Mouse (Mus musculus) forebrain, embryonic 12.5 days (tissue): ENCODE results near the gene Ctnnd2. TPM values are rescaled to one million over a fixed set of nuclear protein-coding genes. Genes with fewer than 3 reads are reported as not detected.

Experiments
- ATAC-seq: fragments of 200-750 bp; cut with Nextera tagmentation; 2 replicates; pipeline ENCODE4 v1.8.0; 2017; ENCODE audit warnings: moderate TSS enrichment; ENCODE audit not compliant: low FRiP score
- H3K27ac ChIP-seq: fragments of 300-500 bp; sonication (generic); 2 replicates; pipeline ENCODE4 v1.5.1; 2016; ENCODE audit warnings: mild to moderate bottlenecking
- H3K27me3 ChIP-seq: fragments of 300-500 bp; sonication (generic); 2 replicates; pipeline ENCODE4 v1.6.1; 2016; ENCODE audit warnings: mild to moderate bottlenecking
- H3K36me3 ChIP-seq: fragments of 300-500 bp; sonication (generic); replicated peaks from 2 replicates; pipeline ENCODE4 v1.6.1; 2016; ENCODE audit warnings: mild to moderate bottlenecking
- H3K4me1 ChIP-seq: fragments of 300-500 bp; sonication (generic); 2 replicates; pipeline ENCODE4 v1.6.1; 2016
- H3K4me2 ChIP-seq: fragments of 300-500 bp; sonication (generic); 2 replicates; pipeline ENCODE4 v1.6.1; 2016; ENCODE audit warnings: mild to moderate bottlenecking, moderate library complexity
- H3K4me3 ChIP-seq: fragments of 300-500 bp; sonication (generic); replicated peaks from 2 replicates; pipeline ENCODE4 v1.5.1; 2016; ENCODE audit warnings: mild to moderate bottlenecking
- H3K9ac ChIP-seq: fragments of 300-500 bp; sonication (generic); 2 replicates; pipeline ENCODE4 v1.6.1; 2016; ENCODE audit warnings: mild to moderate bottlenecking
- H3K9me3 ChIP-seq: fragments of 300-500 bp; sonication (generic); 2 replicates; pipeline ENCODE4 v1.6.1; 2016
- WGBS: fragments of 180-500 bp; shearing (Covaris S2); methylation state at CpG from one replicate; pipeline ENCODE4 v1.1.7; 2016; 5-methylcytosine and 5-hydroxymethylcytosine counted together
- polyA plus RNA-seq: library from polyadenylated mRNA; unstranded; fragments of >200 nt; fragmentation: Nextera tagmentation; extraction: Ambion mirVana; gene quantifications from 2 replicates; pipeline ENCODE4 v1.2.1, GENCODE M21; 2016

Ctnnd2 gene
- polyA plus RNA-seq, 1 experiment from 2014 or later: 60.2 TPM

DNA sequence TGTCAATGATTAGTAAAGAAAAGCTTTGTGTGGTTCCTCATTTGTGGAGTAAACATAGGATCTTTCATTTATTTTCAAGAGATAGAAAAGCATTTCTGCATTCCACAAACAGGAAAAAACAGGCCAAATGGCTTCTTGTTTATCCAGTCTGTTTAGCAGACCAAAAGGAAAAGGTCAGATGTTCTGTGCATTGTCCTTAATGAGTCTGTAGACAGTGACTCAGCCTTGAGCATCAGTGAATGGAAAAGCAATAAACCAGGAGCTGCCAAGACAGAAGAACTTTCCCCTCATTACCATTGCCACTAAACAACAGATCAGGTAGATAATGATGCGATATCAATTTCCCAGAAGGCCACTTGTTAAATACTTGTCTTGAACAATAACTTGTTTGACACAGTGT lies 192.1 kb downstream of the Ctnnd2 start:
- ATAC-seq: no peak
- Histone ChIP-seq H3K4me1 (peaks cover 6% of the 10 kb centered on the region; the same call in 1 of the 2 replicates), H3K9ac (no peak overlapping the region), H3K4me3 (no peak overlapping the region), H3K4me2 (no peak overlapping the region), H3K27ac (no peak overlapping the region), H3K9me3 (no peaks in the 10 kb centered on the region), H3K27me3 (no peaks in the 10 kb centered on the region), H3K36me3 (no peaks in the 10 kb centered on the region)
- WGBS: 100% methylated on average over 1 of the region's 1 CpGs

DNA sequence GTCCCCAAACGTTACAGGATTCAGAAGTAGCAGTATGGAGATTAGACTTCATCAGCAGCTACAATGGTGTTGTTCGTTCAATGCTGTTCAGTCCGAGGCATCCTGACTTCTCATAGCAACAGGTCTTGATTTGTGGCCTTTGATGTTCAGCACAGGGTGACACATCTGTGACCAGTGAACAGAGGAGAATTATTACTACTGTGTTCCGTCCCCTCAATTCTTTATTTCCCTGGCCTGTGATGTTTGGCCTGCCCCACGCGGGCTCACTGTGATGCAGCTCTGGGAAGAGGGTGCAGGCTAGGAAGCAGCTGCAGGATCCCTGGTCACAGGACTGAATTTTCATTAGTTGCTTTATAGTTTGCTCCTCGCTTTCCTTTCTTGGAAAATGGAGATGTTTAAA lies 197.6 kb downstream of the Ctnnd2 start:
- no peak overlapping the region for H3K4me2 ChIP-seq
- H3K9ac ChIP-seq: no peak overlapping the region
- peaks cover 17% of the 10 kb centered on the region for H3K4me1 ChIP-seq
- no peak overlapping the region for H3K27ac ChIP-seq
- H3K27me3 ChIP-seq: no peaks in the 10 kb centered on the region
- H3K36me3 ChIP-seq: no peaks in the 10 kb centered on the region
- H3K9me3 ChIP-seq: no peaks in the 10 kb centered on the region
- no peak for ATAC-seq
- no peak overlapping the region for H3K4me3 ChIP-seq
- WGBS: 75% methylated on average over 7 of the region's 7 CpGs

DNA sequence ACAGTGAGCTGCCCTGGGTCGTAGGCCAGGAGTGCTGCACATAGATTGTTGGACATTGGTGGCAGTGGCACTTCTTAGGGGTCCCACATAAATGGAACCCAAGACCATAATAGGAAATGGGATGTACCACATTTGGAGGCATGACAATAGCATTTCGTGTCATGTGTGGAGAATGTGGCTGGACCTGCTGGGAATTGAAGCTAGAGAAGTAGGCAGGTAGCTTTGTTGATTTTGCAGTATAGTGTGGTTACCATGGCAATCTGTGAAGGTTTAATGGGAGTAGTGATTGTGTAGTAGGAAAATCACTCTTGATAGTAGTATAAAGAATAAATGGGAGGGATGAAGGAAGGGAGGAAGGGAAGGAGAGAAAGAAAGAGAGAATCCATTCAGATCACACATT lies 198.8 kb downstream of the Ctnnd2 start:
- no peaks in the 10 kb centered on the region for H3K36me3 ChIP-seq
- no peaks in the 10 kb centered on the region for H3K9me3 ChIP-seq
- no peaks in the 10 kb centered on the region for H3K27me3 ChIP-seq
- WGBS: 83% methylated on average over 2 of the region's 2 CpGs
- no peak overlapping the region for H3K27ac ChIP-seq
- H3K4me2 ChIP-seq: no peak overlapping the region
- no peak overlapping the region for H3K9ac ChIP-seq
- no peak overlapping the region for H3K4me3 ChIP-seq
- ATAC-seq: no peak
- H3K4me1 ChIP-seq: peaks cover 17% of the 10 kb centered on the region

DNA sequence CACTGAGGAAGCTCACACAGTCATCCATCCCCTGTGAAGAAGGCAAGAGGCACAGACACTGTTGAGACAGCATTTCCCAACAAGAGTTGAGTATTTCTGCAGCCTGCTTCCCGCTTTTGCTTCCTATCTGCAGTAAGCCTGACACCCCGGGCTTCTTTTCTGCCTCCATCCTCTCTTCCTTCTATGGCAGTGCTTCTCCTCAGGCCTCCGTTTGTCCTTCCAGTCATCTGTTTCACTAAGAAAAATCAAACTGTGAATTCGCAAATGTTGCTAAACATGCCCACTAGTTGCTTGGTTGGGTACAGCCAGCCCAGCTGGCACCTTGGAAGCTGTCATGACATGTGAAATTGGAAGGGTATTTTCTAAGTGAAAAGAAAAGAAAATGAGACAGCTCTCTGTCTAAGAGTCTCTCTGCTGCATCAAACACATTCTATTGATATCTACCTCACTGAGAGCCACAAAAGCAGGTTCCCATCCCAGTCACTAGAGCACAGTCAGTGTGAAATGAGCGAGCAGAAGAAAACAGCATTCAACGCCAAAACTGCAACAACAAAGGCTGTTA lies 201.3 kb downstream of the Ctnnd2 start:
- H3K27me3 ChIP-seq: no peaks in the 10 kb centered on the region
- H3K36me3 ChIP-seq: no peaks in the 10 kb centered on the region
- peak overlapping the region; percentile 13; the same call in 1 of the 2 replicates for H3K27ac ChIP-seq
- H3K4me1 ChIP-seq: peaks cover 17% of the 10 kb centered on the region
- WGBS: 69% methylated on average over 6 of the region's 6 CpGs
- H3K9me3 ChIP-seq: no peaks in the 10 kb centered on the region
- H3K9ac ChIP-seq: no peak overlapping the region
- ATAC-seq: no peak
- H3K4me3 ChIP-seq: no peak overlapping the region
- no peak overlapping the region for H3K4me2 ChIP-seq

DNA sequence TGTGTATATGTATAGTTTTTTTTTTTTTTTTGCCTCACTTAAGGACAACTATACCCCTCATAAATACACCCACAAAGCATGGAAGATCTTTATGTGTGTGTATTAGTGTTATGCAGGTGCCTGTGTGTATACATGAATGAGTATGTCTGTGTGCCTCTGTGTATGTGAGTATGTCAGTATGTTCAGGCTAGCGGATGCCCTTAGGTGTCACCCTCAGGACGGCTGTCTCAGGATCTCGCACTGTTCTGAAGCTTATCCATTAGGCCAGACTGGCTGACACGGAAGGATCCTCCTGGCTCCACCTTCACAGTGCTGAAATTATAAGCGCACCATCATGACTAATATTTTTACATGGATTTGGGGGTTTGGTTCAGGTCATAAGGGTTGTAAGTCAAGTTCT lies 202.5 kb downstream of the Ctnnd2 start:
- ATAC-seq: no peak

DNA sequence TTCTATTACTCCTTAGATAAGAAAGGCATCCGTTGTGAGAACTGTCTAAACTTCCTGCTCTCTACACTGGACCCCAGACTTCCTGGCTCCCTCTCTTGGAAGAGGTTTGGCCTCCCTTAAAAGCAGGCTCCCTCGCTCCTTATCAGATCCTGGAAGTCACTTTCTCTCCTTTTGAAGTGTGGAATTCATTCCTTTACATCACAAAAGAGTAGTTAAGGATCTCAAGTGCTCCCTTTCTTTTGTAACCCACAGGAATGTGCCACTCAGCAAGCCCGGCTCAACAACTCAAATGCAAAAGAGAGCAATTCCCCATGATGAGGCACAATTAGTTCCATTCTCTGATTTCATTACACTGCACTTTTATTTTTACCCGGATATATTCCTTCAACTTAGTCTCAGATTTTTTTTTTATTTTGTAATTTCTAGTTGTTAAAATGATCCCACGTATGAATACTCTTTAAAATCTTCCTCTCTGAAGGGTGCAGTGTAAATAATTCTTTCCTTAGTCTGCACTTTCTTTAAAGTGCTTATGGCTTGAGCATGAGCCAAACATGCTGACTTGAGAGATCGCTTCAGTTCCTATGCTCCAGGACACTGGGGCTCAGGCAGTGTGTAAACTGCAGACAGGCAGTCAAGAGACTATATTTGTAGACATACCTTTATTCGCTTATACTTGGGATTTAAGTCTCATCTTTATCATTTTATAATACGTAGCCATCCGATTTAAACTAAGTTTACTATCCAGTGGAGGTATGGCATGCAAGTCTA lies 210.9 kb downstream of the Ctnnd2 start:
- H3K4me3 ChIP-seq: no peak overlapping the region
- peak; percentile 61; the same call in 1 of the 2 replicates for ATAC-seq
- H3K27ac ChIP-seq: no peak overlapping the region
- WGBS: 20% methylated on average over 9 of the region's 9 CpGs
- no peak overlapping the region for H3K9ac ChIP-seq
- 0 out of 2 replicates have a peak, but pooled peaks cover 3% of the 10 kb centered on the region for H3K27me3 ChIP-seq
- H3K4me2 ChIP-seq: no peak overlapping the region
- no peaks in the 10 kb centered on the region for H3K9me3 ChIP-seq
- H3K36me3 ChIP-seq: no peaks in the 10 kb centered on the region
- H3K4me1 ChIP-seq: peaks cover 10% of the 10 kb centered on the region

More for the DNA sequence above, 202.5 kb downstream of the Ctnnd2 start:
- no peak overlapping the region for H3K27ac ChIP-seq
- no peak overlapping the region for H3K9ac ChIP-seq
- no peak overlapping the region for H3K4me2 ChIP-seq
- H3K4me3 ChIP-seq: no peak overlapping the region
- H3K27me3 ChIP-seq: no peaks in the 10 kb centered on the region
- 83% methylated on average over 5 of the region's 5 CpGs for WGBS
- no peaks in the 10 kb centered on the region for H3K9me3 ChIP-seq
- no peaks in the 10 kb centered on the region for H3K36me3 ChIP-seq
- H3K4me1 ChIP-seq: peaks cover 17% of the 10 kb centered on the region

DNA sequence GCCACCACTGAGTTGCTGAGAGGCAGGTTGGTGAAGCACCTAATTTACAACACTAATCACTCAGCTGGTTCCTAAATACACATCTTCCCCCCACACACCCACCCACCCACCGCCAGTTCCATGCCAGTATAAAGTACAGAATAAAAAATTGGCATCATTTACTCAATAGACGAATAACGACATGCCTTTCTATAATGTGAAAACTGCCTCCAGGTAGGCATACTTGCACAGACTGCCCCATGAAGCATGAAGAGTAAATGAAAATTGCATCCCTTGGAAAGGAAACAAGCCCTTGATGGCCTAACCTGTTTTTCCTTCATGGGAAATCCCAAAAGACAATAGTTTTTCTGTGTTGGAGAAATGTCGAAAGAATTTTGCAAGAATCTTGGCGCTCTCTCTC lies 212.0 kb downstream of the Ctnnd2 start:
- Histone ChIP-seq H3K4me3 (no peak overlapping the region), H3K9me3 (no peaks in the 10 kb centered on the region), H3K4me1 (peaks cover 10% of the 10 kb centered on the region), H3K27me3 (0 out of 2 replicates have a peak, but pooled peaks cover 3% of the 10 kb centered on the region), H3K27ac (no peak overlapping the region), H3K9ac (no peak overlapping the region), H3K4me2 (no peak overlapping the region), H3K36me3 (no peaks in the 10 kb centered on the region)
- 84% methylated on average over 5 of the region's 5 CpGs for WGBS
- no peak for ATAC-seq

DNA sequence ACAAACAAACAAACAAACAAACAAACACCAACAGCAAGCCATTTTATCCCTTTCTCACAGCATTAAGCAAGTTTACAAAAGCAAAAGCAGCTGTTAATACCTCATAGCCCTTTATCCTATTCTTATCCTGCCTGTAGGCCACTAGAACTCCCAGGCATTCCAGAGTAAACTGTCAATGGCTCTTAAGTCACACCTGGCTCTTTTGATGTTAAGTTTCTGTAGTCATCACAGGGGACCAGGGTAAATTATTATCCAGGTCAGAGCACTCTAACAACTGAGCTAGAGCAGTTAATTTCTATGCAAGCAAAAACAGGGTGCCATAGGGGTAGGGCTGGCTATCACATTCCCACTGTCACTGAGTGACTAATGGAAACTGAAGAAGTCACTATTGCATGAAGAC lies 214.1 kb downstream of the Ctnnd2 start:
- H3K27ac ChIP-seq: no peak overlapping the region
- 0 out of 2 replicates have a peak, but pooled peaks cover 2% of the 10 kb centered on the region for H3K27me3 ChIP-seq
- H3K4me3 ChIP-seq: no peak overlapping the region
- no peak overlapping the region for H3K4me2 ChIP-seq
- ATAC-seq: no peak
- H3K36me3 ChIP-seq: no peaks in the 10 kb centered on the region
- H3K9ac ChIP-seq: no peak overlapping the region
- no peaks in the 10 kb centered on the region for H3K9me3 ChIP-seq
- H3K4me1 ChIP-seq: peaks cover 10% of the 10 kb centered on the region

DNA sequence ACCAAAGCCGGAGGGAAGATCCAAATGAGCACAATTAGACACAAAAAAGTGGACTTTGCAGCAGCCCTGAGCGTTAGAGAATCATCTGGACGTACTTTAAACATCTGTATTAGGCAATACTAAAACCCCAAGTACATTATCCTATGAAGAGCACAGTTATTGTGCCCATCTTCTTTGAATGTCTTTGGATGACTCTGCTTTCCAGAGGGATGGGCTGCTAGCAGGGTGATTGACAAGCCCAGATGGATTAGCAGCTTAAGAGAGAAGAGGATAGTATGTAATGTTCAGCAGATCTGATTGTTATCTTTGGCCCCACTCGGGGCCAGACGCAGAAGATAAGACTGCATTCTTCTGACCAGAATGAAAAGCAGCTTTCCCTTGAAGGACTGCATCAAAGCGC lies 214.9 kb downstream of the Ctnnd2 start:
- H3K9ac ChIP-seq: no peak overlapping the region
- no peaks in the 10 kb centered on the region for H3K36me3 ChIP-seq
- peaks cover 8% of the 10 kb centered on the region for H3K4me1 ChIP-seq
- no peaks in the 10 kb centered on the region for H3K9me3 ChIP-seq
- no peak for ATAC-seq
- no peak overlapping the region for H3K4me2 ChIP-seq
- no peak overlapping the region for H3K27ac ChIP-seq
- 55% methylated on average over 6 of the region's 6 CpGs for WGBS
- H3K4me3 ChIP-seq: no peak overlapping the region
- H3K27me3 ChIP-seq: no peaks in the 10 kb centered on the region

DNA sequence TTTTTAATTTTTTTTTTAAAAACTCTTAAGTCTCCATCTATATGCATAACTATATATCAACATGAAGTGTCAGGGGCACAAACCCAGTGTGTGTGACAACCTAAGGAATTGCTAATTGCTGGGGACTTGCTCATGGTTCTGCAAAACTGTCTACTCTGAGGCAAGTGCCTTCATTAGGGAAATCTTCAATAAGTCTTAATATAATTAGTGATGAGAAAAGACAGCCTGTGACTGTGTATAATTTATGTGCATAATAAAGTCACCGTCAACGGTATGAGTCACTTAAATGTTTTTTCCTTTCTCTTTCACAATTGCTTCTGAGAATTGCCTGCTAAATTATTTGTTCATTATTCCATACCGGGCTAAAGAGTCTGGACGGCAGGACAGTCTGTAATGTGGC lies 228.7 kb downstream of the Ctnnd2 start:
- H3K27ac ChIP-seq: no peak overlapping the region
- no peaks in the 10 kb centered on the region for H3K36me3 ChIP-seq
- H3K4me3 ChIP-seq: no peak overlapping the region
- ATAC-seq: no peak
- H3K27me3 ChIP-seq: no peaks in the 10 kb centered on the region
- no peaks in the 10 kb centered on the region for H3K9me3 ChIP-seq
- 46% methylated on average over 4 of the region's 4 CpGs for WGBS
- no peak overlapping the region for H3K9ac ChIP-seq
- H3K4me1 ChIP-seq: no peaks in the 10 kb centered on the region; the same call in 1 of the 2 replicates
- H3K4me2 ChIP-seq: no peak overlapping the region

DNA sequence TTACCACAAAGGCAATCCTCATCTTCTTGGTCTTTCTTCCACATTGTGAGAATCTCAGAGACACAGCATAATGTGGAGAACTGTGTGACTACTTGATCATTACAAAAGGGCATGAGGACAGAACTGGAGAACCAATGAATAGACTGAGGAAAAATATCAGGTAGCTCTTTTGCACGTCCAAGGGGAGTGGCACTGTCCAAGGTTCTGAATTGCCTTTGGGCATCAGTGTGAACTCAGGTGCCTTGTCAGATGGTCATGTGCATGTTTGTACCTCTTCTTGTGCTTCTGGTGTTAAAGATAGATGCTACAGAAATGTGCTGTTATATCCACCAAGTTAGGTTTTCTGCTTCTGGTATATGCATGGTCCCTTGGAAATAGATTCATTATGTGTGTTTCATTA lies 233.9 kb downstream of the Ctnnd2 start:
- no peak overlapping the region for H3K27ac ChIP-seq
- WGBS: 0% methylated on average over 1 of the region's 1 CpGs
- no peak for ATAC-seq

DNA sequence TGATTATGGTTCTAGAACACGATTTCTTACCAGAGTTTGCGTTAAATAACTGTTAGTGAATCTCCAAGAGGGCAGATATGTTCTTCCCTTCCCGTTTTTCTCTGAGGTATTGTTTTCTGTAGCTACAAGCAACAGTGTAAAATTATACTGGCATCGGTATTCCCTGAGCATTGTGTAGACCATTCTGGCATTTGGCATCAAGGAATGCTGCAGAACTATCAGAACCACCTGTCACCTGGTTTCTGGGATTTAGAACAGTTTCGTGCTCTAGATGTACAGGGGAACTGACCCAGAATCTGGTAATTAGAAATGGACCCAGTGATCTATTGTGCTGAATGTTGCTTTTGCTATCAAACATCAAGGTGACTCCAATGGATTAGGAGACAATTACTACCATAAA lies 250.8 kb downstream of the Ctnnd2 start:
- H3K4me2 ChIP-seq: no peak overlapping the region
- no peaks in the 10 kb centered on the region for H3K27me3 ChIP-seq
- H3K9ac ChIP-seq: no peak overlapping the region
- WGBS: 91% methylated on average over 5 of the region's 5 CpGs
- no peak overlapping the region for H3K4me3 ChIP-seq
- H3K27ac ChIP-seq: no peak overlapping the region
- H3K36me3 ChIP-seq: no peaks in the 10 kb centered on the region
- ATAC-seq: no peak
- no peaks in the 10 kb centered on the region for H3K4me1 ChIP-seq
- no peaks in the 10 kb centered on the region for H3K9me3 ChIP-seq

More for the DNA sequence above, 233.9 kb downstream of the Ctnnd2 start:
- H3K36me3 ChIP-seq: no peaks in the 10 kb centered on the region
- no peak overlapping the region for H3K4me2 ChIP-seq
- H3K27me3 ChIP-seq: no peaks in the 10 kb centered on the region
- no peak overlapping the region for H3K9ac ChIP-seq
- no peak overlapping the region for H3K4me3 ChIP-seq
- no peaks in the 10 kb centered on the region; the same call in 1 of the 2 replicates for H3K4me1 ChIP-seq
- no peaks in the 10 kb centered on the region for H3K9me3 ChIP-seq

DNA sequence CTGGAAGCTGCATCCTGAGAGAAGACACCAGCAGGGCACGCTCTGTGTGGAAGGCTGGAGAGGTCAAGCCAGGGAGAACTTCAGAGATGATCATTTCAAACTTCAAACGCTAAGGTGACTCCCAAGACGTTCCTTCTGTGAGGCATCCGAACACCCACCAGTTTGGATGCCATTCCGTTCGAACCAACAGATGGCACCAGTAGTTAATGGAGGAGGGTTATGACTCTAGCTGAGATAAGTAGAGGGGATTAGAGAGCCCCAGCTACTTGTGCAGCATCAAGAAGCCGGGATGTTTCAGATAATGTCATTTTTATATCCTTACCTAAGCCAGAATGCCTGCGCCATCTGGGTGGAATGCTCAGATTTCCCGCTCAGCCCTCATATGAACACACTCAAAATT lies 251.9 kb downstream of the Ctnnd2 start:
- Histone ChIP-seq H3K9me3 (no peaks in the 10 kb centered on the region), H3K4me1 (no peaks in the 10 kb centered on the region), H3K4me3 (no peak overlapping the region), H3K27me3 (no peaks in the 10 kb centered on the region), H3K27ac (no peak overlapping the region), H3K36me3 (no peaks in the 10 kb centered on the region), H3K9ac (no peak overlapping the region), H3K4me2 (no peak overlapping the region)
- 59% methylated on average over 9 of the region's 9 CpGs for WGBS
- peak; percentile 49; the same call in 1 of the 2 replicates for ATAC-seq
